Mouse (Mus musculus): ENCODE data around the gene Cd72.

DNA sequence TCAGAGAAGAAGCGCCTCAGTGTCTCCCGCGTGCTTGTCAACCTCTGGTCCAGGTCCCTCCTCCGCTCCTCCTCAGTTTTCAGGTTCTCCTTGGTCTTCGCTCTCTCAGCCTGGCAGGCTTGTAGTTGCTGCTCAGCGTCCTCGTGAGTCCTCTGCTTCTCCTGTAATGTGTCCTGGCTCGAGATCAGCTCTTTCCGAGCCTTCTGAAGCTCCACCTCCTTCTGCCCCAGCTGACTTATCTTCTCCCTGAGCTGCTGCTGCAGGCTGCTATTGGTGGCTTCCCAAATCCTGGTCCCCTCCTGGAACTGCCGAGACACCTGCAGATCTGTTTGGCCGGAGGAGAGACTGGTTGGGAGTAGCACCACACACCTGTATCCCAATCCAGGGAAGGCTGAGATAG, 2.1 kb downstream of the Cd72 start:
- no peak for TF ChIP-seq CTCF (IDR thresholded peaks at IDR 0.05; ENCODE audit: control insufficient read depth, insufficient read depth, insufficient read length)
- TF ChIP-seq MAX (IDR thresholded peaks at IDR 0.05) = no peak
- TF ChIP-seq USF1 (IDR thresholded peaks at IDR 0.05; ENCODE audit: low read depth) = no peak
